Mouse (Mus musculus): ENCODE results near the gene Fbxo33. TPM values are rescaled to one million over a fixed set of nuclear protein-coding genes. Genes with fewer than 3 reads are reported as not detected.

Gene Fbxo33
- total and polyA plus RNA-seq, 3 experiments, result 20.8 to 35.3 TPM; not detected in 1

- TF ChIP-seq RAD21 (IDR thresholded peaks at IDR 0.05; ENCODE audit: low read depth, low read length), result no peak
- TF ChIP-seq ZC3H11A (IDR thresholded peaks at IDR 0.05; ENCODE audit: low read depth, low read length), result no peak
- no peak for TF ChIP-seq MXI1 (IDR thresholded peaks at IDR 0.05; ENCODE audit: low read depth, low read length)
- 0 out of 2 replicates have a peak, but pooled peaks have one; percentile 29 for TF ChIP-seq ELF1 (IDR thresholded peaks at IDR 0.05; ENCODE audit: low read depth, low read length)
- TF ChIP-seq MYC (IDR thresholded peaks at IDR 0.05; ENCODE audit: low read depth, low read length), result peak; percentile 48; the same call in 1 of the 2 replicates
- TF ChIP-seq CTCF (IDR thresholded peaks at IDR 0.05 in 2 of 3, conservative IDR thresholded peaks at IDR 0.05 in 1 of 3; ENCODE audit: control insufficient read depth in 1 of 3, insufficient read depth in 1 of 3, low read depth in 2 of 3, low read length in 3 of 3, poor library complexity in 1 of 3, severe bottlenecking in 1 of 3), result no peak
- peak; percentile 68 for TF ChIP-seq TAL1 (IDR thresholded peaks at IDR 0.05; ENCODE audit: low read length)
- TF ChIP-seq E2F4 (IDR thresholded peaks at IDR 0.05; ENCODE audit: borderline replicate concordance, low read depth, low read length), result no peak
- TF ChIP-seq SMC3 (IDR thresholded peaks at IDR 0.05; ENCODE audit: low read depth, low read length), result no peak
- TF ChIP-seq MYB (IDR thresholded peaks at IDR 0.05; ENCODE audit: low read depth, low read length), result peak; percentile 88
- no peak for TF ChIP-seq CHD1 (IDR thresholded peaks at IDR 0.05; ENCODE audit: low read depth, low read length)
These were observed 25.1 kb downstream of the Fbxo33 start (continued) for GRCm38 (mm10) chr12:59194341-59195003.

- TF ChIP-seq MAFK (IDR thresholded peaks at IDR 0.05; ENCODE audit: borderline replicate concordance, low read depth, low read length) (peak; percentile 81), SIN3A (IDR thresholded peaks at IDR 0.05; ENCODE audit: low read length) (0 out of 2 replicates have a peak, but pooled peaks have one; percentile 26), MAX (IDR thresholded peaks at IDR 0.05; ENCODE audit: low read length) (no peak), CTCF (IDR thresholded peaks at IDR 0.05 in 2 of 3, conservative IDR thresholded peaks at IDR 0.05 in 1 of 3; ENCODE audit: control insufficient read depth in 1 of 3, insufficient read depth in 1 of 3, low read depth in 2 of 3, low read length in 3 of 3, poor library complexity in 1 of 3, severe bottlenecking in 1 of 3) (no peak), NRF1 (IDR thresholded peaks at IDR 0.05; ENCODE audit: insufficient read depth, low read depth, low read length, poor library complexity, severe bottlenecking) (no peak), ETS1 (IDR thresholded peaks at IDR 0.05; ENCODE audit: low read depth, low read length) (0 out of 2 replicates have a peak, but pooled peaks have one; percentile 12), MAZ (IDR thresholded peaks at IDR 0.05; ENCODE audit: low read depth, low read length) (0 out of 2 replicates have a peak, but pooled peaks have one; percentile 20)
- Histone ChIP-seq H3K9me3 (replicated peaks; ENCODE audit: insufficient read depth, low read length) (no peaks in the 10 kb centered on the region), H3K9ac (ENCODE audit: control insufficient read depth, low read depth, low read length, poor library complexity, severe bottlenecking) (no peak overlapping the region), H3K4me3 (ENCODE audit: control insufficient read depth in 1 of 2, insufficient read depth in 1 of 2, low read depth in 2 of 2, low read length in 2 of 2) (no peak overlapping the region), H3K36me3 (ENCODE audit: control insufficient read depth in 1 of 2, insufficient read depth in 2 of 2, low read length in 2 of 2) (peaks cover 15 to 20% of the 10 kb centered on the region in 2 experiments), H3K79me2 (ENCODE audit: control insufficient read depth, insufficient read depth, low read length, poor library complexity) (no peaks in the 10 kb centered on the region), H3K4me1 (ENCODE audit: control insufficient read depth in 1 of 2, insufficient read depth in 2 of 2, low read length in 2 of 2) (peaks cover 11 to 13% of the 10 kb centered on the region in 2 experiments), H3K27me3 (ENCODE audit: control insufficient read depth in 1 of 2, insufficient read depth in 2 of 2, low read length in 2 of 2) (no peaks in the 10 kb centered on the region), H3K27ac (ENCODE audit: control insufficient read depth, low read depth, low read length) (peak overlapping the region; percentile 13; the same call in 1 of the 2 replicates)
- DNase-seq (ENCODE audit: low read depth, low spot score), result no peak
These were observed 25.9 kb downstream of the Fbxo33 start for GRCm38 (mm10) chr12:59193637-59194036.
